Mouse (Mus musculus): ENCODE measurements around the gene Kcnj5.

The Kcnj5 gene

GRCm38 (mm10) chr9:32344051-32344450 is at the start of gene Kcnj5:
TSS of gene Kcnj5 (minus strand) at chr9:32344350.
- no peaks in the 10 kb centered on the region for H3K36me3 ChIP-seq (ENCODE audit: control insufficient read depth, insufficient read depth, low read length, poor library complexity, severe bottlenecking)
- H3K27me3 ChIP-seq (ENCODE audit: control insufficient read depth, insufficient read depth, low read length, poor library complexity, severe bottlenecking), result no peaks in the 10 kb centered on the region; the same call in 1 of the 2 replicates
- DNase-seq (ENCODE audit: low read depth, low spot score), result no peak

GRCm38 (mm10) chr9:32392716-32393115 is 48.6 kb upstream of the Kcnj5 start:
- Histone ChIP-seq H3K36me3 (ENCODE audit: control insufficient read depth, insufficient read depth, low read length, poor library complexity, severe bottlenecking) (no peaks in the 10 kb centered on the region), H3K27me3 (ENCODE audit: control insufficient read depth, insufficient read depth, low read length, poor library complexity, severe bottlenecking) (no peaks in the 10 kb centered on the region)
- DNase-seq (ENCODE audit: low read depth, low spot score), result peak; percentile 57

- Histone ChIP-seq H3K36me3 (ENCODE audit: control insufficient read depth, insufficient read depth, low read length, poor library complexity, severe bottlenecking) (no peaks in the 10 kb centered on the region), H3K27me3 (ENCODE audit: control insufficient read depth, insufficient read depth, low read length, poor library complexity, severe bottlenecking) (no peaks in the 10 kb centered on the region)
- no peak for DNase-seq (ENCODE audit: low read depth, low spot score)
Measured at GRCm38 (mm10) chr9:32391701-32392100, 47.6 kb upstream of the Kcnj5 start.

GRCm38 (mm10) chr9:32391092-32391491 is 46.9 kb upstream of the Kcnj5 start:
- Histone ChIP-seq H3K36me3 (ENCODE audit: control insufficient read depth, insufficient read depth, low read length, poor library complexity, severe bottlenecking) (no peaks in the 10 kb centered on the region), H3K27me3 (ENCODE audit: control insufficient read depth, insufficient read depth, low read length, poor library complexity, severe bottlenecking) (no peaks in the 10 kb centered on the region)
- peak; percentile 87 for DNase-seq (ENCODE audit: low read depth, low spot score)

GRCm38 (mm10) chr9:32388120-32388519 is 44.0 kb upstream of the Kcnj5 start:
- H3K27me3 ChIP-seq (ENCODE audit: control insufficient read depth, insufficient read depth, low read length, poor library complexity, severe bottlenecking), result no peaks in the 10 kb centered on the region
- H3K36me3 ChIP-seq (ENCODE audit: control insufficient read depth, insufficient read depth, low read length, poor library complexity, severe bottlenecking), result no peaks in the 10 kb centered on the region
- peak; percentile 83 for DNase-seq (ENCODE audit: low read depth, low spot score)

GRCm38 (mm10) chr9:32384906-32385305 is 40.8 kb upstream of the Kcnj5 start:
- H3K27me3 ChIP-seq (ENCODE audit: control insufficient read depth, insufficient read depth, low read length, poor library complexity, severe bottlenecking), result no peaks in the 10 kb centered on the region
- H3K36me3 ChIP-seq (ENCODE audit: control insufficient read depth, insufficient read depth, low read length, poor library complexity, severe bottlenecking), result no peaks in the 10 kb centered on the region
- no peak for DNase-seq (ENCODE audit: low read depth, low spot score)

GRCm38 (mm10) chr9:32376863-32377590 is 32.9 kb upstream of the Kcnj5 start:
- DNase-seq (ENCODE audit: low read depth, low spot score), result no peak
- H3K27me3 ChIP-seq (ENCODE audit: control insufficient read depth, insufficient read depth, low read length, poor library complexity, severe bottlenecking), result no peaks in the 10 kb centered on the region
- no peaks in the 10 kb centered on the region for H3K36me3 ChIP-seq (ENCODE audit: control insufficient read depth, insufficient read depth, low read length, poor library complexity, severe bottlenecking)

- Histone ChIP-seq H3K27me3 (ENCODE audit: control insufficient read depth, insufficient read depth, low read length, poor library complexity, severe bottlenecking) (no peaks in the 10 kb centered on the region), H3K36me3 (ENCODE audit: control insufficient read depth, insufficient read depth, low read length, poor library complexity, severe bottlenecking) (no peaks in the 10 kb centered on the region)
- DNase-seq (ENCODE audit: low read depth, low spot score), result no peak
Measured at GRCm38 (mm10) chr9:32376031-32376430, 31.9 kb upstream of the Kcnj5 start.

- H3K36me3 ChIP-seq (ENCODE audit: control insufficient read depth, insufficient read depth, low read length, poor library complexity, severe bottlenecking), result no peaks in the 10 kb centered on the region
- no peak for DNase-seq (ENCODE audit: low read depth, low spot score)
- no peaks in the 10 kb centered on the region for H3K27me3 ChIP-seq (ENCODE audit: control insufficient read depth, insufficient read depth, low read length, poor library complexity, severe bottlenecking)
Measured at GRCm38 (mm10) chr9:32373656-32374055, 29.5 kb upstream of the Kcnj5 start.

GRCm38 (mm10) chr9:32372202-32372601 is 28.1 kb upstream of the Kcnj5 start, which contains the start of gene Kcnj1:
TSS of gene Kcnj1 (plus strand) at chr9:32372493.
- Histone ChIP-seq H3K27me3 (ENCODE audit: control insufficient read depth, insufficient read depth, low read length, poor library complexity, severe bottlenecking) (no peaks in the 10 kb centered on the region), H3K36me3 (ENCODE audit: control insufficient read depth, insufficient read depth, low read length, poor library complexity, severe bottlenecking) (no peaks in the 10 kb centered on the region)
- DNase-seq (ENCODE audit: low read depth, low spot score), result no peak

- Histone ChIP-seq H3K36me3 (ENCODE audit: control insufficient read depth, insufficient read depth, low read length, poor library complexity, severe bottlenecking) (no peaks in the 10 kb centered on the region), H3K27me3 (ENCODE audit: control insufficient read depth, insufficient read depth, low read length, poor library complexity, severe bottlenecking) (no peaks in the 10 kb centered on the region)
- no peak for DNase-seq (ENCODE audit: low read depth, low spot score)
Measured at GRCm38 (mm10) chr9:32369388-32369787, 25.2 kb upstream of the Kcnj5 start.

GRCm38 (mm10) chr9:32368812-32369211 is 24.7 kb upstream of the Kcnj5 start:
- DNase-seq (ENCODE audit: low read depth, low spot score), result no peak
- H3K27me3 ChIP-seq (ENCODE audit: control insufficient read depth, insufficient read depth, low read length, poor library complexity, severe bottlenecking), result no peaks in the 10 kb centered on the region
- H3K36me3 ChIP-seq (ENCODE audit: control insufficient read depth, insufficient read depth, low read length, poor library complexity, severe bottlenecking), result no peaks in the 10 kb centered on the region

GRCm38 (mm10) chr9:32360770-32361169 is 16.6 kb upstream of the Kcnj5 start:
- H3K27me3 ChIP-seq (ENCODE audit: control insufficient read depth, insufficient read depth, low read length, poor library complexity, severe bottlenecking), result no peaks in the 10 kb centered on the region; the same call in 1 of the 2 replicates
- H3K36me3 ChIP-seq (ENCODE audit: control insufficient read depth, insufficient read depth, low read length, poor library complexity, severe bottlenecking), result no peaks in the 10 kb centered on the region
- no peak for DNase-seq (ENCODE audit: low read depth, low spot score)

- Histone ChIP-seq H3K27me3 (ENCODE audit: control insufficient read depth, insufficient read depth, low read length, poor library complexity, severe bottlenecking) (no peaks in the 10 kb centered on the region; the same call in 1 of the 2 replicates), H3K36me3 (ENCODE audit: control insufficient read depth, insufficient read depth, low read length, poor library complexity, severe bottlenecking) (no peaks in the 10 kb centered on the region)
- peak; percentile 89 for DNase-seq (ENCODE audit: low read depth, low spot score)
Measured at GRCm38 (mm10) chr9:32350332-32350731, 6.2 kb upstream of the Kcnj5 start.

- DNase-seq (ENCODE audit: low read depth, low spot score), result no peak
- Histone ChIP-seq H3K27me3 (ENCODE audit: control insufficient read depth, insufficient read depth, low read length, poor library complexity, severe bottlenecking) (no peaks in the 10 kb centered on the region; the same call in 1 of the 2 replicates), H3K36me3 (ENCODE audit: control insufficient read depth, insufficient read depth, low read length, poor library complexity, severe bottlenecking) (no peaks in the 10 kb centered on the region)
Measured at GRCm38 (mm10) chr9:32349344-32349743, 5.2 kb upstream of the Kcnj5 start.

GRCm38 (mm10) chr9:32348096-32348495 is 3.9 kb upstream of the Kcnj5 start:
- Histone ChIP-seq H3K36me3 (ENCODE audit: control insufficient read depth, insufficient read depth, low read length, poor library complexity, severe bottlenecking) (no peaks in the 10 kb centered on the region), H3K27me3 (ENCODE audit: control insufficient read depth, insufficient read depth, low read length, poor library complexity, severe bottlenecking) (no peaks in the 10 kb centered on the region; the same call in 1 of the 2 replicates)
- DNase-seq (ENCODE audit: low read depth, low spot score), result no peak

Data from splenic B cell, adult 2 months (primary cell).